Comparison of ENCODE assay signal across 9 mouse cellular contexts in genomic region chrX:94048048-94048447, GRCm38 (mm10).
DNase-seq lines count a peak whose midpoint lies in the region; ATAC-seq lines count a peak whose summit lies in the region.
"Had no signal": no experiment of that assay in that cellular context is flagged by ENCODE, and none has a peak within 500 bp of the region (broad histone marks: within the 10 kb centered on the region; RNA-seq: fewer than 3 reads in every experiment).

No protein-coding gene starts in this region.

- H3K36me3 ChIP-seq in midbrain, embryonic 12.5 days: no peaks in the 10 kb centered on the region
- H3K36me3 ChIP-seq in midbrain, embryonic 11.5 days (ENCODE audit: control insufficient read depth, insufficient read depth, low read length): no peaks in the 10 kb centered on the region
- H3K36me3 ChIP-seq in limb, embryonic 15.5 days: no peaks in the 10 kb centered on the region

- peaks cover 28% of the 10 kb centered on the region for H3K27me3 ChIP-seq in midbrain, embryonic 12.5 days
- peaks cover 9% of the 10 kb centered on the region for H3K27me3 ChIP-seq in midbrain, embryonic 11.5 days (ENCODE audit: control insufficient read depth, insufficient read depth, low read length)
- peaks cover 25% of the 10 kb centered on the region for H3K27me3 ChIP-seq in limb, embryonic 15.5 days
- H3K27me3 ChIP-seq: CH12.LX had no signal

- no peak overlapping the region for H3K4me3 ChIP-seq in midbrain, embryonic 12.5 days
- H3K4me3 ChIP-seq in midbrain, embryonic 11.5 days (ENCODE audit: low read depth, low read length): no peak overlapping the region
- H3K4me3 ChIP-seq in limb, embryonic 15.5 days: no peak overlapping the region

- intact Hi-C loops in gastrocnemius, postnatal 36 days (cut with DNase I): no loop called here

- H3K4me1 ChIP-seq in midbrain, embryonic 12.5 days: no peaks in the 10 kb centered on the region
- H3K4me1 ChIP-seq in midbrain, embryonic 11.5 days (ENCODE audit: control insufficient read depth, insufficient read depth, low read length): no peaks in the 10 kb centered on the region
- 0 out of 2 replicates have a peak, but pooled peaks cover 2% of the 10 kb centered on the region for H3K4me1 ChIP-seq in limb, embryonic 15.5 days

- ATAC-seq in midbrain, embryonic 12.5 days (ENCODE audit: low FRiP score, low read depth): 0 out of 2 replicates have a peak, but pooled peaks have one; percentile 38
- ATAC-seq in midbrain, embryonic 11.5 days (ENCODE audit: low FRiP score): no peak
- ATAC-seq in limb, embryonic 15.5 days (ENCODE audit: insufficient number of reproducible peaks, low FRiP score, low TSS enrichment, low read depth): peak; percentile 48; the same call in 1 of the 2 replicates
- ATAC-seq in erythroid progenitor cell, adult 5-6 weeks (replicated peaks; ENCODE audit: low FRiP score, poor library complexity, severe bottlenecking): no peak
- no peak for ATAC-seq in activated CD4-positive, CD25-positive, alpha-beta regulatory T cell, adult 4 months

- H3K9me3 ChIP-seq in midbrain, embryonic 12.5 days: no peaks in the 10 kb centered on the region
- no peaks in the 10 kb centered on the region for H3K9me3 ChIP-seq in midbrain, embryonic 11.5 days (ENCODE audit: control insufficient read depth, low read length)
- H3K9me3 ChIP-seq in limb, embryonic 15.5 days: no peaks in the 10 kb centered on the region

- no peak overlapping the region for H3K27ac ChIP-seq in midbrain, embryonic 12.5 days (replicated peaks)
- H3K27ac ChIP-seq in midbrain, embryonic 11.5 days (ENCODE audit: low read depth, low read length): no peak overlapping the region
- peak overlapping the region; percentile 63; the same call in 1 of the 2 replicates for H3K27ac ChIP-seq in limb, embryonic 15.5 days

- 39% methylated on average over 5 of the region's 5 CpGs for WGBS in midbrain, embryonic 12.5 days
- WGBS in midbrain, embryonic 11.5 days: 30% methylated on average over 5 of the region's 5 CpGs
- 38% methylated on average over 5 of the region's 5 CpGs for WGBS in limb, embryonic 15.5 days

- H3K9ac ChIP-seq in midbrain, embryonic 12.5 days (replicated peaks): no peak overlapping the region
- no peak overlapping the region for H3K9ac ChIP-seq in midbrain, embryonic 11.5 days (ENCODE audit: low read length)
- H3K9ac ChIP-seq in limb, embryonic 15.5 days: no peak overlapping the region

- peak; percentile 20 to 57 for DNase-seq in cerebellum, postnatal 10 days
- no peak for DNase-seq in cerebellum, postnatal 4 days (ENCODE audit: low spot score in 2 of 2)
- no peak for DNase-seq in midbrain, embryonic 11.5 days (ENCODE audit: low spot score, missing footprints)
- peak; percentile 16 to 23 for DNase-seq in gastrocnemius, postnatal 36 days

- no peak overlapping the region for H3K4me2 ChIP-seq in midbrain, embryonic 12.5 days (replicated peaks)
- H3K4me2 ChIP-seq in midbrain, embryonic 11.5 days: no peak overlapping the region
- H3K4me2 ChIP-seq in limb, embryonic 15.5 days: no peak overlapping the region

Comparison
In these comparisons a context has a peak if more than half of its experiments do, and no peak if none do; other contexts are left out.
1. DNase-seq: peak in cerebellum, postnatal 10 days (2 of 2) and gastrocnemius, postnatal 36 days (2 of 2); none in cerebellum, postnatal 4 days (0 of 2) and midbrain, embryonic 11.5 days (single experiment).
2. ATAC-seq: peak in midbrain, embryonic 12.5 days (single experiment) and limb, embryonic 15.5 days (single experiment); none in midbrain, embryonic 11.5 days (single experiment), erythroid progenitor cell, adult 5-6 weeks (single experiment) and activated CD4-positive, CD25-positive, alpha-beta regulatory T cell, adult 4 months (single experiment).